Mouse (Mus musculus) right cerebral cortex, adult 2 months (tissue): ENCODE measurements around the gene Sdhaf3.
A peak's percentile ranks its signal among the peaks of the same experiment; 100 is the strongest.
"Not testable (repeated sequence)": the region's sequence is repeated elsewhere in the genome, so short reads cannot be mapped to it uniquely, and the experiment has no call there.

Experiments used
- DNase-seq, 2 experiments: peaks; one replicate each; pipeline ENCODE4 v3.0.0; 2021 to 2022; ENCODE audit warnings: low spot score in 2 of 2

The Sdhaf3 gene

DNA sequence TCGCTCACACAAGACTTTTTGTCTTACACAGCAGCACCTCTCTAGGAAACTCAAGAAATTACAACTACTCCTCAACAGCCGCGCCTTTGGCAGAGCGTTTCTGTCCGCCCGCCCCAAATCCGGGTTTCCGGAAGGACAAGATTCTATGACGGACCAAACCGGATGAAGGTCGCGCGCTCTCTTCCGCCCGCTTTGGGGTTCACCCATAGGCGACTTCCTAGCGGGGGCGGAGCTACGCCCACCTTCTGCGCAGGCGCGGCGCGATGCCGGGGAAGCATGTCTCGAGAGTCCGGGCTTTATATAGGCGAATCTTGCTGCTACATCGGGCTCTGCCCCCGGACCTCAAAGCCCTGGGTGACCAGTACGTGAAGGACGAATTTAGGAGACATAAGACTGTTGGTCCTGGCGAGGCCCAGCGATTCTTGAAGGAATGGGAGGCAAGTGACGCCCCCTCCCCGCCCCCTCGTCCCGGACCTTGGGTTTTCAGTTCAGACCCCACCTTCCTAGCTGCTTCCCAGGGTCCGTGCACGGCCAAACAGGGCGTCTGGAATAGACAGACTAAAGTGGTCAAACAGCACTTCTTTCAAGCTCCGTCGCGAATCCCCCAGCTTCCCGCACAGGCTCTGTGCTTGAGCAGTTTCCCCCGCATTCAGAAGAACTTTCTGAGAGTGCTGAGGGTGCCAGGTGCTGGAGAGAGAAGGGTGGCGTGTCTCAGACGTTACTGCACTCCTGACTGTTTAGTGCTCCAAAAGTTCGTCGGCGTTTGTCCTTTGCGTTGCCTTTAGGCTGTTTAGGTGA, at the start of gene Sdhaf3:
TSS of gene Sdhaf3 (plus strand) at position 241 of the 798 bp plus-strand sequence.
- peak; percentile 96 to 98 for DNase-seq

DNA sequence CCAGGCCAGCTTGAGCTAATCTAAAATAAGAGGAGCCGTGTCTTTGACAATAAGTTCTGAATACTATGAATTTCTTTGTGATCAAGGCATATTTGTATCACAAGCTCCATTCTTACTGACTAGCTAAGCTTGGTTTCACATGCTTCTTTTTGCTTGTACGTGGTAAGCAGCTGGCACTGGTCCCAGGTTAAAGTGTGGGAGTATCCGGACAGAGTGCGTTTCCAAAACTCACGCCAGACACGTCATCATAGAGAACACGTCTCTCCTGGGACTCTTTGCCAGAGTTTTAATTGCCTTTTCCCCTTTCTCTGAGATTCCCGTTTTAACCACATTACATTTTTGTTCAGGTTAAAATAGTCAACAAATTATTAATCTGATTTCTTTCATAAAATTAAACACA, 46.2 kb upstream of the Sdhaf3 start:
- DNase-seq: peak; percentile 18 to 24

GRCm38 (mm10) chr6:6914304-6914703, 41.5 kb upstream of the Sdhaf3 start:
- no peak for DNase-seq

GRCm38 (mm10) chr6:6914849-6915525, 40.8 kb upstream of the Sdhaf3 start:
- peak; percentile 56 to 63 for DNase-seq

GRCm38 (mm10) chr6:6915526-6915915, 40.3 kb upstream of the Sdhaf3 start:
- no peak for DNase-seq

DNA sequence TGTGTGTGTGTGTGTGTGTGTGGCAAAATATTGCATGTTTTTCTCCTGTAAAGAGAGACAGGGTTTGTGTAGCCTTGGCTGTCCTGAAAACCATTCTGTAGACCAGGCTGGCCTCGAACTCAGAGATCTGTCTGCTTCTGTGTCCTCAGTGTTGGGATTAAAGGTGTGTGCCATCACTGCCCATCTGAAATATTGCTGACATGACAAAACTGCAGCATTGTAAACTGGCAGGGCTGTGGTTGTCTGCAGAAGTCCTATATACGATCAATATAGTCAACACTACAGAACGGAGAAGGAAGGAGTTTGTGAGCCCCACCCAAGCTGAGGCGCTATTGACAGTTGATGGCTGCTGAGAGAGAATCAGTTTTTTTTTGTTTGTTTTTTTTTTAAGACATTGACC, 38.5 kb upstream of the Sdhaf3 start:
- no peak for DNase-seq

DNA sequence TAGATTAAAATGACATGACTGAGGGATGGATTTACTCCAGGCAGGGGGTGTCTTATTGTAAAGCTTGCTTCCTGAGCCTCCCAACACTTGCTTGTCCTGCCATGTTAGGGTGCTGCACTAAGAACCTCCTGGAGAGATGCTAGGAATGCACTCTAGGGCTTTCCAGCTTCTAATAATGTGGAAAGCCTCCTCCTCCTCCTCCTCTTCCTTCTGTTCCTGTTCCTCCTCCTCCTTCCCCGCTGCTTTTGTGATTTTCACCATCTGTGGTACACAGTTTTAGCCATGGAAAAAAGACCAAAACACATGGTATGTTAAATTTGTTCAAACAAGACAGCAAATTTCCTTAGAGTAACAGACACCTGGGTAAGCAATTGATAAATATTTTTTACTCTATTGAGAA, 30.5 kb upstream of the Sdhaf3 start:
- DNase-seq: peak in 1 of 2 experiments; percentile 13

GRCm38 (mm10) chr6:6930831-6931230, 25.0 kb upstream of the Sdhaf3 start:
- DNase-seq: no peak

DNA sequence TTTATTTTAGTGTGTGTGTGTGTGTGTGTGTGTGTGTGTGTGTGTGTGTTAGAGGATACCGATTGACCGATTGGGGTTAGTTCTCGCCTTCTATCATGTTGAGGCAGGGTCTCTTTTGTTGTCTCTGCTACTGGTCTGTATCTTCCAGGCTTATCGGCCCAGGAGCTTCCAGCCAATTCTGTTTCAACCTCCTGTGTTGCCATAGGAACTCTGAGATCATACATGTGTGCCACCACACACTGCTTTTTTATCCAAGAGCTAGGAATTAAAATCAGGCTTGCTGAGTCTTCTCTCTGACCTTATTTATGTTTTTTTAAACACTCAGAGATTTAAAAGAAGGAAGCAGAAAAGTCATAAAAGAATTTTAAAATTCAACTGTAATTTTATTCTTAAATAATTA, 24.3 kb upstream of the Sdhaf3 start:
- DNase-seq: no peak

DNA sequence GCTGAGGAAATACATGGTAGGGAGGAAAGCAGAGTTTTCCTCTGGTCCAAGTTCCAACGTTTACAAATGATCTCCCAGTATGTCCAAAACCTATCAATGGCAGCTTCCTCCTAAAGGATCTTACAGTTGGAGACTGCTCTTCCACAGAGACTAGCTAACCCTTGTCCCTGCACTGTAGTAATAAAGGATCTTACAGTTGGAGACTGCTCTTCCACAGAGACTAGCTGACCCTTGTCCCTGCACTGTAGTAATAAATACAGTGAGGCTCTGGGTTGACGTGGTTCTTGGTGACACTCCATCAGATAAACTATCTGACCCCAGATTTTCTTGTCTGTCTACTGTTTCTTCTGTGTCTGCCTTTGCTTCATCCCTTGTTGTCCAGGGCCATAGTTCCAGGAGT, 15.0 kb upstream of the Sdhaf3 start:
- no peak for DNase-seq

- peak; percentile 23 for DNase-seq
These were observed 13.0 kb upstream of the Sdhaf3 start for GRCm38 (mm10) chr6:6942813-6943212.

- DNase-seq: no peak
These were observed 8.2 kb upstream of the Sdhaf3 start for GRCm38 (mm10) chr6:6947650-6948049.

GRCm38 (mm10) chr6:6955395-6955763, 425 bp upstream of the Sdhaf3 start:
- DNase-seq: no peak

DNA sequence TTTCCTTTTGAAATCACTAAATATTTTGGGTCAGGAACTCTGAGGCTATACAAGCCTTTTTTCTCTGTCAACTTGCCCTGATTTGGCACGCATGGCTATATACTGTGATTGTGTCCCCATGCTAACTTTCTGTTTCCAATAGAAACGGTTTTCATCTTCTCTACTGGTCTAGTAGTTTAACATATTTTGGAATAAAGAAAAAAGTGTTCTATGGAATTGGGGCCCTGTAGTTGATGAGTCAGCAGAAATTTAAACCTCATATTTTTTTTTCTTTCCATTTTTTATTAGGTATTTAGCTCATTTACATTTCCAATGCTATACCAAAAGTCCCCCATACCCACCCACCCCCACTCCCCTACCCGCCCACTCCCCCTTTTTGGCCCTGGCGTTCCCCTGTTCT, 3.4 kb downstream of the Sdhaf3 start:
- not testable (repeated sequence) for DNase-seq

GRCm38 (mm10) chr6:6997226-6997946, 41.6 kb downstream of the Sdhaf3 start:
- no peak for DNase-seq

DNA sequence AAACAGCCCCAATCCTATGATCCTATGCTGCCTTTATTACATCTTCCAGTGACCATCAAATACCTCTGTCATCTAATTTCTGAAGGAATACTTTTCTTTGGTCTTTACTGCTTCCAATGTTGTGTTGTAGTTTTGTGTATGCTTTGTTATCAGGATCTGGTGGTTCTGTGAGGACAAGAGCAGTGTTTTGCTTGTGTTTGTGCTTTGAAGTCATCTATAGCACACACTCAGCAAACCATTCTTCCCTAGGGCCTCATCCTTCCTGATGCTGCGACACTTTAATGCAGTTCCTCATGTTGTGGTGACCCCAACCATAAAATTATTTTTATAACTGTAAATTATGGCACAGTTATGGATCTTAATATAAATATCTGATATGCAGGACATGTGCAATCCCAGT, 42.2 kb downstream of the Sdhaf3 start:
- DNase-seq: no peak

GRCm38 (mm10) chr6:6999015-6999414, 43.2 kb downstream of the Sdhaf3 start:
- no peak for DNase-seq

DNA sequence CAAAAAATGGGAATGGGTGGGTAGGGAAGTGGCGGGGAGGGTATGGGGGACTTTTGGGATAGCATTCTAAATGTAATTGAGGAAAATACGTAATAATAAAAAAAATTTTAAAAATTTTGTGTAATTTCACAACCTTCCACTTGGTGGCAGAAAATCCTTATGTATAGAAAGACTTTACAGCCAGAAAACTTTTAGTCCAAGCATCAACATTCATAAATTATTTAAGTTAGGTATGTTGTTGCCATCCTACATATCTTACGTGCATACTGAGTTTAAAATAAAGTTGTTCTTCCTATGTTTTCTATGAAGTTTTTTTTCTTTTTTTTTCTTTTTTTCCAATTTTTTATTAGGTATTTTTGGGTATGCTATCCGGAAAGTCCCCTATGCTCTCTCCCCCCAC, 47.3 kb downstream of the Sdhaf3 start:
- no peak for DNase-seq

GRCm38 (mm10) chr6:7004005-7004404, 48.2 kb downstream of the Sdhaf3 start:
- peak in 1 of 2 experiments; percentile 9 for DNase-seq

DNA sequence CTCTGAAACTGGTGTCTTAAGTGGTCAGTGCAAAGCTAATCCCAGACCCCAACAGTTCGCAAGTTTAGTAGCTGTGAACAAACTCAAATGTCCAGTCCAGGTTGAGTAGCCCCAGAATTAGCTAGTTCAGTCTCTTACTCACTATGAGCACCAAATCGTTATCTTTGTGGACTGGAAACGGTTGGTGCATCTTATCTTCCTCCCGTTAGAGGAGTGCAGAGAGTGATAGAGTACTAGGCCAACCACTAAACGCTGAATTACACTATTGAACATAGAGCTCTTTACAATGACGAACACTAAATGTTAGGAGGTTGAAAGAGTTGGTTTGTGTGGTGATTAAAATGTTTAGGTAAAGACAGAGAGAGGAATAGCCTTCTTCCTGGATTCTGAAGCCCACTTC, 82.3 kb downstream of the Sdhaf3 start:
- DNase-seq: no peak

DNA sequence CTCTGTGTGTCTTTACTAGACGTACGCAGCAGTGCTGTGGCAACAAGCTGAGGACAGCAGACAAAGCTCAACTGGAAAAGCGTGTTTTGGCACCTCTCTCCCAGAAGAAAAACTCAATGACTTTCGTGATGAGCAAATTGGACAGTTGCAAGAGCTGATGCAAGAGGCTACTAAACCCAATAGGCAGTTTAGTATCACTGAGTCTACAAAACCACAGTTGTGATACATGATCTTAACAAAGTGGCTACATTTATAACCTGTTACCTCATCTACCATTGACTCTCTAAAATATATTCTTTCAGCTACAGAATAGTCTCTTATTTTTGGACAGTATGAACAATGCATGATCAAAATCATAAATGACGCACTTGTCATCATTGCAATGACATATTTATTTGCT, 83.0 kb downstream of the Sdhaf3 start:
- no peak for DNase-seq

DNA sequence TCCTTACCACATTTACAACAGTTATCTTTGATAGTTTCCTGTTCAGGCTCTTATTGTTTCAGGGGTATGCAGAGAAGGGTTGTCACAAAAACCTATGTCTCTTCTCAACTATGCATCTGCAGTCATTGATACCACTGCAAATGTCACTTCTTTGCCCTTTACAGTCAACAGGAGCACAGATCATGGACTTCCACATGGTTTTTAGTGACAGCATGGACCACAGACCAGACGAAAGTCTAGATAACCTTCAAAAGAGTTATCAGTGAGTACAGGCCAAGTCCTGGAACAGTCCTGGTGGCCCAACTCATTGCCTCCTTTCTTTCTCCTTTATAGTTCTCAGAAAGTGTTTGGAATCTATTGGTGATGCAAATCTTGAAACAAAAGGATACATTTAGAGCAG, 86.1 kb downstream of the Sdhaf3 start:
- no peak for DNase-seq

DNA sequence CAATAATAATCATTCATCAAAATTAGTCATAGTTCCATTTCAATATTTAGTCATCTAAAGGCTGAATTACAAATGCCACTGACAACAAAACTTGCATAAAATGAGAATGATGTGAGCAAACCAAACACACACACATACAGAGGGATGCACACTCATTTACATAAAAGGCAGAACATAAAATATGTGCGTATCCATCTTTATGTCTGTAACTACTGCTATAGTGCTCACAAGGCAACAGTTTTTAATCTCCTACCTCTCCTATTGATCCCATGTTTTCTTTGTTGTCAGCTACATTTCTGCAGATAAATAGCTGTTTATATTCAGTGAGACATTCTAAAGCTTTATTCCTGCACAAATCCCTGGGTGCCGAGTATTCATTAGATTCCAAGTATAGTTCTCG, 107.0 kb downstream of the Sdhaf3 start:
- DNase-seq: no peak
